Mouse (Mus musculus): ENCODE measurements around the gene Gm3727.
A peak's percentile ranks its signal among the peaks of the same experiment; 100 is the strongest.
"Not testable (repeated sequence)": the region's sequence is repeated elsewhere in the genome, so short reads cannot be mapped to it uniquely, and the experiment has no call there.

The Gm3727 gene

DNA sequence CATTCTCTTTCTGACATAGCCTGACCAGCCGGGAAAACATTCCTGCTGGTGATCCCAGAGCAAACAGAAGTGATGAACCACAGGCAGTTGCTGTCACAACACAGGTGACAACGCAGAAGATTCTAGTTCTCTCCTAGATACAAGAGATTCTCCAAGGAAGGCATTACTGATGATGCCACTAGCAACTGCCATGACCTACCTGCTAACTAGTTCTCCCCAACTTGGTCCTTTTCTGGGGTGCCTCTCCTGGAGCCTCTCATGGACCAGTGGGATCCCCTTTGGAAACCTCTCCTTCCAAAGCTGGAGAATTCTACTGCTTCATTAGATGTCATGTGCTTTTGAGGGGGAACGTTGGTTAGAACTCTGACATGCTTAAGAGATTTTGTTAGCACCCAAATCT lies at the start of gene Gm3727:
Gene Gm3727, minus strand, starts transcription at position 101 of the 400 bp plus-strand sequence.
- not testable (repeated sequence) for DNase-seq (ENCODE audit: low spot score in 2 of 2)

DNA sequence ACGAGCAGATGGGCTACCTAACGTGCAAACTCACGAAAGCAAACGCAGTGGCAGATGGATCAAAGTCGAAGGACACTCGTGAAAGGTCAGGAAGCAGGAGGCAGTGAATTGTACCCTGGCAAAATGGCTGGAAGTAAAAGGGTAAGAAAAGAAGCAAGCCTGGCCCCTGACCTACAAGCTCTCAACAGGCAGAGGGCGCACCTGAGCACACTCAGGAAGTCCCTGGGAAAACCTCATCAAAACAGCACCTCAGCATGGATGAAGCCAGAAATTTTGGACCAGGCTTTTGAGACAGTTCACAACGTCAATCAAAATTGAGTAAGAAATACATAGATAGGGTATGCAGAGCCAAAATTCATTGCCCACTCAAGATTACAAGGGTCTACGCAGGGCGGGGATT lies 21.0 kb downstream of the Gm3727 start:
- DNase-seq (ENCODE audit: low spot score in 2 of 2) = peak in 1 of 2 experiments; percentile 10

All from left cerebral cortex, adult 9 months (tissue).